In the genomic region with DNA sequence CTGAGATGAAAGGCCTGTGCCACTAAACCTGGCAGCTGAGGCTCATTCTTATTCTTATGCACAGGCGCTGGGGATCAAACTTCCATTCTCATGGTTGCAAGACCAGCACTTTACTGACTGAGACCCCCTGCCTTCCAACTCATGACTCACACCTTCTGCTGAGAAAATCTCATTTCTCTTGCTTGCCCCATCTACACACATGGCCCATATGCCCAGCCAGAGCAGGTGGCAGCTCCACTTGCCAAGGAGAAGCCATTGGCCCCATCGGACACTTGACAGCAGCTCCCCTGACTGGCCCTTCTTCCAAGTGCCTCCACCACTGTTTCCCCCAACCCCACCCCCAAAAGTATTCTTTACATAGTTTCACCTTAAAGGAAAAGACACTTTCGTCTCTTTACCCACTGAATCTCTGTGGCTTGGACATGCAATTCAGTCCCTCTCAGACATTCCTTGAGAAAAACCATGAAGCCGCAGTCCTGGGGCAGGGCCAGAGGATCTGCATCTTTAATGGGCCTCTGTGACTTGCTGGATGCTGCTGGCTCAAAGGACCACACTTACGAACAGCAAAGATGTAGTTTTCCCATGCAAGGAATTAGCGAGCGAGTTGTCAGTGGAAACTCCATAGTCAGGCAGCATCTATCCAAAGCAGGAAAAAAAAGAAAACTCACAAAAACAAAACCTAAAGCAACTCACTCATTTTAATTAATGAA, we compare ENCODE assay signal across 13 mouse cellular contexts.
A peak's percentile ranks its signal among the peaks of the same experiment; 100 is the strongest.
DNase-seq lines count a peak whose midpoint lies in the region; ATAC-seq lines count a peak whose summit lies in the region.
"Had no signal": no experiment of that assay in that cellular context is flagged by ENCODE, and none has a peak within 500 bp of the region (broad histone marks: within the 10 kb centered on the region; RNA-seq: fewer than 3 reads in every experiment).

No protein-coding gene starts in this region.

- H3K27ac ChIP-seq in forebrain, embryonic 12.5 days: peak overlapping the region; percentile 93
- H3K27ac ChIP-seq in limb, embryonic 10.5 days: peak overlapping the region; percentile 22; the same call in 1 of the 2 replicates
- H3K27ac ChIP-seq in liver, embryonic 12.5 days: no peak overlapping the region
- H3K27ac ChIP-seq: limb, embryonic 12.5 days; stomach, embryonic 15.5 days had no signal

- H3K4me2 ChIP-seq in forebrain, embryonic 12.5 days: peak overlapping the region; percentile 22; the same call in 1 of the 2 replicates
- no peak overlapping the region for H3K4me2 ChIP-seq in liver, embryonic 12.5 days
- H3K4me2 ChIP-seq: limb, embryonic 12.5 days; stomach, embryonic 15.5 days had no signal

- H3K9me3 ChIP-seq in forebrain, embryonic 12.5 days: no peaks in the 10 kb centered on the region
- no peaks in the 10 kb centered on the region for H3K9me3 ChIP-seq in limb, embryonic 10.5 days (replicated peaks)
- H3K9me3 ChIP-seq in liver, embryonic 12.5 days (replicated peaks): no peaks in the 10 kb centered on the region
- H3K9me3 ChIP-seq: limb, embryonic 12.5 days; stomach, embryonic 15.5 days had no signal

- H3K27me3 ChIP-seq in forebrain, embryonic 12.5 days: peaks cover 34% of the 10 kb centered on the region
- H3K27me3 ChIP-seq in limb, embryonic 10.5 days (ENCODE audit: low read depth, poor library complexity, severe bottlenecking): peaks cover 51% of the 10 kb centered on the region
- H3K27me3 ChIP-seq in liver, embryonic 12.5 days (replicated peaks): no peaks in the 10 kb centered on the region; the same call in 1 of the 2 replicates
- H3K27me3 ChIP-seq: stomach, embryonic 15.5 days had no signal

- peak; percentile 72 for ATAC-seq in forebrain, embryonic 12.5 days (ENCODE audit: low FRiP score)
- no peak for ATAC-seq in liver, embryonic 12.5 days

- H3K9ac ChIP-seq in forebrain, embryonic 12.5 days: no peak overlapping the region
- no peak overlapping the region for H3K9ac ChIP-seq in liver, embryonic 12.5 days
- H3K9ac ChIP-seq: limb, embryonic 12.5 days; stomach, embryonic 15.5 days had no signal

- no peaks in the 10 kb centered on the region for H3K36me3 ChIP-seq in forebrain, embryonic 12.5 days (replicated peaks)
- no peaks in the 10 kb centered on the region for H3K36me3 ChIP-seq in limb, embryonic 10.5 days
- no peaks in the 10 kb centered on the region for H3K36me3 ChIP-seq in liver, embryonic 12.5 days
- H3K36me3 ChIP-seq: limb, embryonic 12.5 days; stomach, embryonic 15.5 days had no signal

- WGBS in forebrain, embryonic 12.5 days: 8% methylated on average over 7 of the region's 7 CpGs
- WGBS in limb, embryonic 10.5 days: 54% methylated on average over 7 of the region's 7 CpGs
- WGBS in liver, embryonic 12.5 days (ENCODE audit: insufficient replicate concordance): 59% methylated on average over 7 of the region's 7 CpGs

- DNase-seq in ES-CJ7 (ENCODE audit: low read depth, low spot score): peak; percentile 36
- DNase-seq in cerebellum, adult 8-10 months: peak; percentile 15
- DNase-seq in limb, embryonic 10.5 days (ENCODE audit: low spot score): no peak
- DNase-seq in adrenal gland, adult (ENCODE audit: inconsistent age in 2 of 2, low spot score in 1 of 2): no peak
- no peak for DNase-seq in left cerebral cortex, adult 18-20 months (ENCODE audit: low spot score in 2 of 2)
- no peak for DNase-seq in kidney, adult 8-10 months
- DNase-seq: heart, adult 18-20 months; right cerebral cortex, adult 18-20 months had no signal

- H3K4me1 ChIP-seq in forebrain, embryonic 12.5 days: peaks cover 47% of the 10 kb centered on the region
- peaks cover 34% of the 10 kb centered on the region for H3K4me1 ChIP-seq in limb, embryonic 10.5 days
- H3K4me1 ChIP-seq in liver, embryonic 12.5 days: no peaks in the 10 kb centered on the region
- H3K4me1 ChIP-seq: stomach, embryonic 15.5 days had no signal

- H3K4me3 ChIP-seq in forebrain, embryonic 12.5 days (replicated peaks): no peak overlapping the region
- no peak overlapping the region for H3K4me3 ChIP-seq in limb, embryonic 10.5 days
- no peak overlapping the region for H3K4me3 ChIP-seq in liver, embryonic 12.5 days
- H3K4me3 ChIP-seq: limb, embryonic 12.5 days; myocyte; stomach, embryonic 15.5 days had no signal

Comparison
In these comparisons a context has a peak if more than half of its experiments do, and no peak if none do; other contexts are left out.
1. DNase-seq: peak in ES-CJ7 (single experiment) and cerebellum, adult 8-10 months (single experiment); none in limb, embryonic 10.5 days (single experiment), adrenal gland, adult (0 of 2), left cerebral cortex, adult 18-20 months (0 of 2) and kidney, adult 8-10 months (0 of 2).